Mouse (Mus musculus): Measurements from ENCODE around the gene Edrf1.
A peak's percentile ranks its signal among the peaks of the same experiment; 100 is the strongest.

Gene Edrf1

GRCm38 (mm10) chr7:133637361-133638305 lies at the start of gene Edrf1:
Gene Edrf1, plus strand, starts transcription at chr7:133637543.
- peak; percentile 93 to 95 for DNase-seq

DNA sequence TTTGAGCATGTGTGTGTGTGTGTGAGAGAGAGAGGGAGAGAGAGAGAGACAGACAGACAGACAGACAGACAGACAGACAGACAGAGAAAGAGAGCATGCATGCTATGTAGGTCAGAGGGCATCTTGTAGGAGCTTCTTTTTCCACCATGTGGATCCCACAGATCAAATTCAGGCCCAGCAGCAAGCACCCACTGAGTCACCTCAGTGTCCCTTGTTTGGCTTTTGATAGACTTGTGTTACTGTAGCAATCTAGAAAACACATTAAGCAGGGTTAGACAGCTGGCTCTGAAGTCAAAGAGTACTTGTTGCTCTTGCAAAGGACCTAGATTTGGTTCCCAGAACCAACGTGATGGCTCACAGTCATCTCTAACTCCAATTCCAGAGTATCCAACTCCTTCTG lies 45.6 kb upstream of the Edrf1 start:
- no peak for DNase-seq

GRCm38 (mm10) chr7:133600558-133600957 lies 36.8 kb upstream of the Edrf1 start:
- no peak for DNase-seq

DNA sequence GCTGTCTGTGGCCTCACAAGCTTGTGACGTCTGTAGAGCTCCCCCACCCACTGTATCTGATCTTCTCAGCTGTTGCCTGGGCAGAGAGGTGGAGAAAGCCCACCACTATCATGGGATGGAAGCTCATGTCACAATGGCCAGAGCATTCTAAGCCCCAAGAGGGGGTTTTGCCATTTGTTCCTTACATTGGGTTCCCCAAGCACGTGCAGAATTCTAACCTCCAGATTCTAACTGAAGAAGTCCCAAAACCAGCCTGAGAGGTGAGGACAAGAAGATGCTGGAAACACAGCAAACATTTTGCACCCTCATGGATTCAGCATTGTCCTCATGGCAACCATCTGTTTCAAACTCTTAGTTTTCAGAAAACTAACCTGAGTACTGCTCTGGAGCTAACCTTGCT lies 35.3 kb upstream of the Edrf1 start, which contains the start of gene Tex36:
TSS of gene Tex36 (minus strand) at position 101 of the 400 bp plus-strand sequence.
- no peak for DNase-seq

GRCm38 (mm10) chr7:133603156-133603555 lies 34.2 kb upstream of the Edrf1 start:
- DNase-seq = no peak

DNA sequence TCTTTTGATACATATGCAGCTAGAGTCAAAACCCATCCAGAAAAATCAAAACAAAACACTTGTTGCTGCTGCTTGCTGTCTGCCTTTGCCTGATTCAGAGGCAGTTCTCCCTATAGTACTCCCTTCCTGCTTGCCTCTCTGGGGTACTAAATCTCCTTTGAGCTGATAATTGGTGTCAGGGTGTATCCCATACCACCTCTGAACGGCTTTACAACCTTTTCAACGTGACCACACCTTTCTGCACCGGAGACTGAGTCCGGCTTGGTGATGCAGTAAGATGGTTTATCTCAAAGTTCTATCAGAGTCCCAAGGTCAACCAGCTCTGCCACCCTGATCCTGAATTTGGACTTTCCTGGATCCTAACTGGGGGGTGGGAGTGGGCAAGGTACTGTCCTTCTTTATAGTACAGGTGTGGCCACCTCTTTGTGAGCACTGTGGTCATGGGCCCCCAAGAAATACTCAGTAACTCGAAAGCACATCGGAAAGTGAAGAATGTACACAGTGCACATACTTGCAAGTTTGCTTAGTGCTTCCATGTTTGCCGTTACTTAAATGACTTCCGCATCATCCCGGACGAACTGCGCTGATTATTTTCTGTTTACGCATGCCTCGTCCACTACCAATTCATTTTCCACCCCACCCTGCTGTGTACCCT lies 32.8 kb upstream of the Edrf1 start:
- no peak for DNase-seq

DNA sequence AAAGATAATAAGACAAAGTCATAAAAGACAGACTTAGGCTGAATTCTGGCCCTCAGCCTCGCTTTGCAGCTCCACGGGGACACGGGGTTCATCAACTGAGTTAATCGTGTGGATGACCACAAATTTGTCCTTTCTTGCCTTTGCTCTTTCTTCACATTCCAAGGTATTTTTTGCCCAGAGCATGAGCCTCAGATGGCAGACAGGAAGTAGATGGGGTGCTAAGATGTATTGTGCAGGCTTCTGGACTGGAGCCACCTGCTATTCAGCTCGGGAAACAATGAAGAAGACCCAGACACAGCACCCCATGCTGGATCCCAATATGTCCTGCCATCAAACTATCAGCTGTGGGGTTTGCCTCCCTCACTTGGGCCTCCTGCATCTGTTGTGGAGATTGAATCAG lies 30.0 kb upstream of the Edrf1 start:
- DNase-seq = no peak

DNA sequence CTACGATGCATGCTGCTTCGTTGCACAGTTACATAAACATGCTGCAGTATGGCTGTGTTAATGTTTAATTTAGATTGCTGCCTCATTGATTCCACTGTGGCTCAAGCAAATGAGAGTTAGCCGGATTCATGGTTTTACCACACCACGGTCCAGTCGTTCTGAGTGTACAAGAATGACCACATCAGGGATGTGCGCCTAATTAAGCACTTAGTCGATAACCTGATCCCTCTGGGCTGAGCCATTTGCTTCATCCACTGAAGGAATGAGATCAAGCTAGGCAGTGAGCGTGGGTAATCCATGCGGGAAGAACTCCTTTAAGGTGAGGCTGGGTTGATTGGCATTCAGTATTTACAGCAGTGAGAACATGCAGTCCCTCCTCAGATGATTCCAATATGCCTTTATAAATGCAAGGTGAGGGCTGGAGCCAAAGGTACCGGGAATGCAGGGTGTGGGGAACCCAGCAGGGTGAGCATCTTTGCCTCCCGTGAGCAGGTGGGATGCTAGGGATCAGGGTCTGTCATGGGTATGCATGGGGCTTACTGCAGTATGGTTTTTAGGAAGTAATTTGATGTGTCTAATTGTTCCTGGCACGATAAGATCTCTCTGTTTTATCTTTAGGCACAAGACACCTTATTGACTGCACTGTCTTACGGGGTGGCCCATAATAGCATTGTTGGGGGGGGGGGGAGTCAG lies 29.3 kb upstream of the Edrf1 start:
- no peak for DNase-seq

DNA sequence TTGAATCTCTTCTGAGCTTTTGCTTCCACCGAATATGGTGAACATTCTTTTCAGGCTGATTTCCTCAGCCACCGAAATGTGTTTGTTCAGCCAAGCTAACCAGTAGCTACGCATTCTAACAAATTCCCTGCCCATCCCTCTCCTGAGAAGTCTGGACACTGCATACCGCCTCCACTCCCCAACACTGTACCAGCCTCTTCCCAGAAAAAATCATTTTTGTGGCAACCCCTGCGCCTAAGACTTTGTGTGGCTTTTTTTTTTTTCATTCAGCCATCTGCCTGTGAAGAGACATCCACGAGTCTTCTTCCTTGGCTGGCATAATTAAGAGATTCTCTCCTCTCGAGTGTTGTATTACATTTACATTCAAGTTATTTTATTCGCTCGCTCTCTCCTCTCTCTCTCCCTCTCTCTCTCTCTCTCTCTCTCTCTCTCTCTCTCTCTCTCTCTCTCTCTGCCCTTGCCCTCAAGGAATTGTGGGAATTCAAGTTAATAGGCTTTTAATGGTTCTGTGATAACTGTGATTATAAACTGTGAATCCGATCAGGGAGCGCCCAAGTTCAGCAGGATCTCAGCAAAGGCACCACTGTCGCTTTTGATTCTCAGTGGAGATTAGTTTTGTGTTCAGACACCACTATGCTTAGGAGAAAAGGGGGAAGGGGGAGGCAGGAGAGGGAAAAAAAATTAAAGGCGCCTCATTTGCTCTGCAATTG lies 28.6 kb upstream of the Edrf1 start:
- DNase-seq = peak in 1 of 2 experiments; percentile 40

DNA sequence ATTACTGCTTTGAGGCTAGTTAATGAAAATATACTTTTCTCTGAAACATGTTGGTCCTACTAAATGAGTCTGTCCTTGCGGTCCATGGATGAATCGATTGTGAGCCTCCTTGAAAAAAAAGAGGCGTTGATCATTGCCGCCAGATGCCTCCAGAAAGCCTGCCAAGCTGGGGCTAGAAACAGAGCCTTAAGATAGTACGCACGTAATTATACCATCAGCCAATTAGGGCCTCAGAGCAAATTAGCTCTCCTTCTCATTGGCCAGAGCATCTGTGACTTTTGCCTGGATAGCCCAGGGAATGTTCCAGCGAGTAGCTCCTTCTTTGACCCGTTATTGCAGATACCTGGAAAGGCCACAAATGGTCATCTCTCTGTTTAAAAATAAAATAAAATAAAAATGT lies 27.8 kb upstream of the Edrf1 start:
- peak; percentile 66 to 75 for DNase-seq

- DNase-seq = peak; percentile 27 to 38
These were observed 24.4 kb upstream of the Edrf1 start for GRCm38 (mm10) chr7:133612981-133613380.

DNA sequence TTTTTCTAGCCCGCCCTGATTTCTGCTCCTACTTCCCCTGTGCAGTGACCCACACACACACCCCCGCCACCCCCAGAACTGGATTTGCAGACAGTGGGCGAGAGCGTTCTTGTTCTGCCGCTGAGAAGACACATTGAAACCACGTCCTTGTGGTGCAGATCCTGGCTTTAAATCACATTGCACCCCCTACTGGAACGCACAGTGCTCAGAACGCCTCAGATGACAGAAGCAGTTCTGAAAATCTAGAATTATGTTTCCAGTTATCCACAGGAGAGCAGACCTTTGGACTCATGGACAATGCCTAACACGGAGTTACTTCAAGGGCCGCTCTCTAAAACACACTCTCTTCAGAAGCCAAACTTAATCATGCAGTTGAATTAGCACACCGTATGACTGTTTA lies 16.6 kb upstream of the Edrf1 start:
- DNase-seq = no peak

- DNase-seq = no peak
These were observed 14.1 kb upstream of the Edrf1 start for GRCm38 (mm10) chr7:133623226-133623625.

DNA sequence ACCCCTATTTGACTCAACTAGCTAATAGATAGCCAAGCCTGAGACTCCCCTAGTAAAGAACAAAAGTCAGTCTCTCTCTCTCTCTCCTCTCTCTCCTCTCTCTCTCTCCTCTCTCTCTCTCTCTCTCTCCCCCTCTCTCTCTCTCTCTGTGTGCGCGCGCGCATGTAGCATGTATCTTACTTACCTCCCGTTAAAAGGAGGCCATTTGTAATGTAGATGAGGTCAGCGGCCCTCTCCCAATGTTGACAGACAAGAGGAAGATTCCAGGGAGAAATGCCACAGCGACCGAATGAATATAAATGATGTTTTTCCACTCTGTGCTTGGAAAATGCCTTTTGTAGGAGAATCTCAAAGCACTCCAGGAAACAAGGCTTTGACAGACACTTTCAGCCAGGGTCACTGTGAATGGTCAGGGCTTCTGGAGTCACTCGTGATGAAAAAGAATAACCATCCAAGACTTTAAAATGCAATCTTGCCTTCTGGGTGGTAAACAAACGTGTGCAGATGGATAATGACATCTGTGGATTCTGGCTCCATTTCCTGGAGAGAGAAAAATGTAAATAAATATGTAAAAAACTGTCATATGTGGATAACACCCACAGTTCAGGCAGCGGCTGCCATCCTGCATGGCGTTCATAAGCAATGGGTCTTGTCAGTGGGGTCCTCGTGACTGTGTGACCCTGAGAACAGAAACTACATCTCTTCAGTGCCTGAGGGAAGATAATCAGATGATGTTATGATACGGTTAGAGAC lies 10.0 kb upstream of the Edrf1 start:
- DNase-seq = no peak

- no peak for DNase-seq
These were observed 6.5 kb upstream of the Edrf1 start for GRCm38 (mm10) chr7:133630821-133631220.

DNA sequence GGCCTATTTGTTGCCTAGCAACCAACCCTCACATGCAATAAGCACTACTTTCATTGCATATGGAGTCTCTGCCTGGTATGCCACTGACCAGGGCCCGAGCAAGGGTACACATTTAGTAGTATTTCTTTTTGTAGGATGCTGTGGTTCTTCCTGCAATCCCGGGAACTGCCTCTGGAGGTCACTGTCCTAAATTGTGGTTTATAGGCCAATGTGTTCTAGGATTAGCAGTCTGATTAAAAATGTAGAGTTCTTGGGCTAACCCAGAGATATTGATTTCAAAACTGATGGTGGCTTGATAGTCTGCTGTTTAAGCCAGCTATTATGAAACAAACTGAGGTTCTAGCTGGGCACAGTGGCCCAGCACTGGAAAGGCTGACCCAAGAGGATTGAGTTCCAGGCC lies 4.9 kb upstream of the Edrf1 start:
- DNase-seq = peak; percentile 67 to 71

DNA sequence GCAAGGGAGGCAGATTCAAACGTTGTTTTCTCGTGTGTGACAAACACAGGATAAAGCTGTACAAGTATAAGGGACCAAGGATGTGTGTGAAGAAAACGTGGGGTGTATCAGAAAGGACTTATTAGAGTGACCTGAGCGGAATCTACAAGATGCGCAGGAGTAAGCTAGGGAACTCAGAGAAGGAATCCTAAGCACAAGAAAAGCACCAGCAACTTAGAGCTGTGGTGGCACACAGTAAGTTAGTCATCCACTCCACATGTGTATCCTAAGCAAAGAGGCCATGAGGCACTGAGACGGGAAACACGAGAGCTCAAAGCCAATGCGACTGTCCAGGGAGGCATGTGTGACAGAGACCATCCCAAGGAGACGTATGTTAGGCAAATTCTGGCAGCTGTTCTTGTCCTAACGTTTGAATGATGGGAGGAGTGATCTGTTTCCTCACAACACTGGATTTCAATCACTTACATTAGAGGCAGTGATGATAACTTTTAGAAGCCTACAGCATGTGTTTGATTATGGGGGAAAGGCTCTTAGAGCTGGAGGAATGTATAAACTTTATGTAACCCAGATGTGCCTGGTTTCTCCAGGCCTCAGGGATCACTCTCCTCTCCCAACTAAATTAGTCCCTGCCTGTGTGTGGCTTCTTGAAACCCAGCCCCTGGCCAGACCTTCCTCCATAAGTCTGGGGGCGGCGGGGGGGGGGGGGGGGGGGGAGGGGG lies 2.3 kb upstream of the Edrf1 start:
- no peak for DNase-seq

DNA sequence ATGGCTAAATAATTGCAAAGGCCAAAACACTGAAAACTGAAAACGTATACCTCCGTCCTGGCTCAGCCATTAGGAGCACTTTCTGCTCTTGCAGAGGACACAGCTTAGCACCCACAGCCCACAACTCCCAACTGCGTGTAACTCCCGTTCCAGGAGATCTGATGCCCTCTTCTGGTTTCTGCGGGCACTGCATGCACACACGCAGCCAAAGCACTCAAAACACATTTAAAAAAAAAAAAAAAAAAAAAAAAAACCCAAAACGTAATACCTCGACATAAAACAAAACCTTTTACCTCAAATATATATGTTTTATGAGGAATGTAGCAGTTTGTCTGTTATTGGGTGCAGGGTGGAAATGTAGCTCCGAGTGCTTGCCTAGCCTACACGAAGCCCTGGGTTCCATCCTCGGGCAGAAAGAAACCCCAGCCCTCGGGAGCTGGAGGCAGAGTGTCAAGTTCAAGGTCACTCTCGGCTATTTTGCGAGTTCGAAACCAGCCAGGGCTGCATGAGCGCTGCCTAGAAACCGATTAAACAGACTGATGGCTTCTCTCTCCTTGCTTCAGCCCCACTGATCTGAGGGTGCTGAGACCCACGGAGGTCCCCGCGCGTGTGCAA lies 498 bp upstream of the Edrf1 start:
- peak; percentile 94 to 98 for DNase-seq

DNA sequence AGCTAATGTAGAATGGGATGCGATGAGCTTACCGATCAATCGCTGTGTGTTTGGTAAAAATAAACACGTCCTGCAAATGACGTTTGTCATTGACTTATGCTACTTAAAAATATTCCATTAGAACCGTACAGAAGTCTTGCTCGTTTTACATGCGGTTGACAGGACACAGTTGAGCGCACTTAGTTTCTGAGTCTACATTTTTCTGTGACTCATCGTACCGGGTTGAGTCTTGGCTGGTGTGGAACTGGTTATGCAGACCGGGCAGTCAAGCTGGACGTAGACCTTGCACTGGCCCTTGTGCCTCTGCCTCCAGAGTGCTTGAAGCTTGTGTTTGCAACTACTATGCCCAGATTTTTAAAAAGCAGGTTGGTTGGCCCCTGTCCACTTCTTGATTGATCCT lies 963 bp downstream of the Edrf1 start:
- peak; percentile 19 to 31 for DNase-seq

GRCm38 (mm10) chr7:133638821-133639220 lies 1.5 kb downstream of the Edrf1 start:
- no peak for DNase-seq

DNA sequence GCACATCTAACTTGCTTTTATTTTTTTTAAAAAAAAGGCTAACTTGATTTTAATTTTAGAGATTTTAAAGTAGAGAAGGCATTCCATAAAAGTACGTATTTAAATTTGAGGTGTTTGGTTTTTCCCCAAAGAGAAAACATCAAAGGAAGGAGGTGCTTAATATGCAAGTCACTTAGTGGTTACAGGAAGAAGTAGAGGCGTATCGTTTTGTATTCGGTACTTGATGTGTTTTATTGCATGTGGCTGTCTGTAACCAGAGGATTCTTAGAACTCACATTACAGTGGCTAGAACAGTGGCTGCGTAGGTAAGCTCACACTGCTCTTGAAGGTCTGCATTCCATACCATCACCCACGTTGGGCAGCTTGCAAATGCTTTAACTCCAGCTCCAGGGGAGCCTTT lies 8.4 kb downstream of the Edrf1 start:
- no peak for DNase-seq
